Mouse (Mus musculus): ENCODE results near the gene Stag1.

Gene Stag1

DNA sequence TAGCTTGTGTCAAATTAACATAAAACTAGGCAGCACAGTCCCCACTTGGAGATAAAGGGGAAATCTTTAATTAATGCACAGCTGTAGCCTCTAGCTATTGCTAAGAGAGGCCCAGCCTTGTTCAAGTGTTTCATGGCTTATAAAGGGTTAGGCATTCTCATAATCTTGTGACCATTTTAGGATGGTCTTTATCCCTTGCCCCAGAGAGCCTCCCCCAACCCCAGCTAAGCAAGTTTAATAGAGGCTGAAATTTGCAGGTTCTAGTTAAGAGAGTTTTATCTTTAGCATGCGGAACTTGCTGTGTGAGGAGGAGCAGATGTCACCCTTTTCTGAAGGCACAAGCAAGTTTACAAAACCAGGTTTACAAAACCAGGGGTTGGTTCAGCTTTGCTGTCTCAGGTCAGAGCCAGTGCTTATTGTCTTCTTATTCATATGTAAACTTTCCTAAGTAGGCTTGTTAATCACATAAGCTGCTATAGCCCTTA, 365.9 kb downstream of the Stag1 start:
- no peak for DNase-seq (ENCODE audit: low spot score)

GRCm38 (mm10) chr9:100964106-100964505, 366.5 kb downstream of the Stag1 start:
- no peak for DNase-seq (ENCODE audit: low spot score)

- no peak for DNase-seq (ENCODE audit: low spot score)
These were observed 371.9 kb downstream of the Stag1 start for GRCm38 (mm10) chr9:100969461-100969860.

DNA sequence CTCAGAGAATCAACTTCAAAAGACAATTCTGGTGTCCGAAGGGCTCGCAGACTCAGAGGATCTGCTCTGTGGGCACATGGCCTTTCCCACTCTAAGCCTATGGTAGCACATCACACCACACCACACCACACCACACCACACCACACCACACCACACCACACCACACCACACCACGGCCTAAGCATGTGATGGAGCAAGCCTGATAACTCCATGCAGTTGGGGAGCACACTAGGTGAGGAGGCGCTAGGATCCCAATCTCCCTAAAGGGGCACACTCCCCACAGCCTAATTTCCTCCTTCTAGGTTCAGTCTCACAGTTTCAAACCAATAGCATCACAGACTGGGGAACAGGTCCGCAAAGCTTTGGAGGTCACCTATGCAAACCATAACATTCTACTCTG, 381.1 kb downstream of the Stag1 start:
- DNase-seq (ENCODE audit: low spot score) = no peak

DNA sequence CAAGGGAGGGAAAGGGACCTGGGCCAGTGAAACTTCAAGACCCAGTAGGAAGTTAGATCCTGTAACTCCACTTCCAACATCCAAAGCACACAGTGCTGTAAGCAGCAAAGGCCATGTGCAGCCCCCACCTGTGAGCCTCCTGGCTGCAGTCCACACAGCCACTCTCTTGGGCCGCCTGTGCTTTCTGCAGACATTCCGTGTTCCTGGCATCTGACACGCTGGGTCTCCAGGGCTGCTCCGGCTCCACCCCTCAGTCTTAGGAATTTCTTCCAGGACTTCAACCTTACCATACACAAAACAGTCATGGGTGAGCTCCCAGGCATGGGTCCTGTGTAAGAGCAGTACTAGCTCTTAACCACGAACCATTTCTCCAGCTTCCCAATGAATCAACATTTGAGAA, 381.7 kb downstream of the Stag1 start:
- DNase-seq (ENCODE audit: low spot score) = peak; percentile 13

DNA sequence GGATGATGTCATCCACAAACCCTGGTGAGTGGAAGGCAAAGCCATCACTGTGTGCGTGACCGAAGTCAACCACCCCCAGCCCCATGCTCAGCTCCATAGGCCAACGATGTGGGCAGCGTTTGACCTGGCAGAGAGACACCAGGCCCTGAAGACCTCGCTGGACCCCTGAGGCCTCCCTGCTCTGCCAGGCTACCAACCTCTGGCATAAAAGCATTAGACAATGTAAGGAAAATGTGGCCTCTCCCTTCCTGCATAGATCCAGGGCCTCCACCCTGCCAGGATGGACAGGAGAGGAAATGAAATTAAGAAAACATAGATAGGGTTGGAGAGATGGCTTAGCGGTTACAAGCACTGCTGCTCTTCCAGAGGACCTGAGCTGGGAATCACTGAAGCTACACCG, 385.2 kb downstream of the Stag1 start:
- no peak for DNase-seq (ENCODE audit: low spot score)

DNA sequence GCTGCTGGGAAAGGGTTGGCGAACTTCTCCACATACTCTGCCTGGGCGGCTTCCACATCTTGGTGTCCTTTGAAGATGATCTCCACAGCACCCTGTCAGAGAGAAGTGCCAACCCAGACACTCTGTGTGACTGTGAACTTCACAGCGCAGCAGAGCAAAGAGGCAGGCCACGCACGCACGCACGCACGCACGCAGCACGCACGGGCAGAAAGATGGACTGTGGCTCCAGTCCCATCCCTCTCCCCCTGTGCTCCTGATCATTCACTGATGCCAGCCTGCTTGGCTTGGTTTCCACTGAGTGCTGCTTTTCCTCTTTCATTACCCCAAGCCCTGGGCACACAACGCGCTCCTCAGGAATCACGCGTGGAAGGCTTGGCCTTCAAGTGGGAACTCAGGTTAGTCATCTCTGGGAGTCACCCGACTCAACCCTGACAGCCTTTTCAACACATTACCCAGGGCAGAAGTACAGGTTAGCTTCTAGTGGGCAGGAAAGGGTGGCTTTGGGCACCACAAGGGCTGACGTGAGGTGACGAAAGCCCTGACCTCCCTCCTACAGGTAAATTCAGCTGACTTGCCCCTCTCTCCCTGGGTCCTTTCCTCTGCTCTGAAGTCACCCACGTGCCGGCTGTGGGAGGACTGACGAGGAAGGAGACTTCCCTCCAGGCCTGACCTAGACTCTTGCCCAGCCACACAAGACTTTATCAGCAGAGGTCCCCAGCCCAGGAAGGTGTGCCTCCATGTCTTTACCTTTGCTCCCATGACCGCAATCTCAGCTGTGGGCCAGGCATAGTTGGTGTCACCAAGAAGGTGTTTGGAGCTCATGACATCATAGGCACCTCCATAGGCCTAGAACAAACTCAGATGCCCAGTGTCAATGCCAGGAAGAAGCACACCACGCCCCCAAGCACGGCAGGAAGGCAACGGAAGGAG, 387.0 kb downstream of the Stag1 start:
- DNase-seq (ENCODE audit: low spot score) = no peak

GRCm38 (mm10) chr9:100987006-100987405, 389.4 kb downstream of the Stag1 start:
- no peak for DNase-seq (ENCODE audit: low spot score)

DNA sequence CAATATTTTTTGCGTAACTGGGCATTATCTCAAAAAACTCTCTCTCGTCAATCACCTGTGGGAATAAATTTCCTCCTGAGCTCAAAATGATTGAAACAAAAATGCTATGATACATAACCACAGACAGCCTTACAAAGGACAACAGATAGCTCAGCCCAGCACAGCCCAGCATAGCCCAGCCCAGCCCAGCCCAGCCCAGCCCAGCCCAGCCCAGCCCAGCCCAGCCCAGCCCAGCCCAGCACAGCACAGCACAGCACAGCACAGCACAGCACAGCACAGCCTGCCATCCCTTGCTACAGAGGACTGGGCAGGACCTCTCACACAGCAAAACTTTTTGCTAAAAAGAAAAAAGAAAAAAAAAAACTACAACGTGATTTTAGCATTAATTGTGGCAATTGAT, 390.3 kb downstream of the Stag1 start:
- no peak for DNase-seq (ENCODE audit: low spot score)

- no peak for DNase-seq (ENCODE audit: low spot score)
These were observed 393.0 kb downstream of the Stag1 start for GRCm38 (mm10) chr9:100990609-100991008.

DNA sequence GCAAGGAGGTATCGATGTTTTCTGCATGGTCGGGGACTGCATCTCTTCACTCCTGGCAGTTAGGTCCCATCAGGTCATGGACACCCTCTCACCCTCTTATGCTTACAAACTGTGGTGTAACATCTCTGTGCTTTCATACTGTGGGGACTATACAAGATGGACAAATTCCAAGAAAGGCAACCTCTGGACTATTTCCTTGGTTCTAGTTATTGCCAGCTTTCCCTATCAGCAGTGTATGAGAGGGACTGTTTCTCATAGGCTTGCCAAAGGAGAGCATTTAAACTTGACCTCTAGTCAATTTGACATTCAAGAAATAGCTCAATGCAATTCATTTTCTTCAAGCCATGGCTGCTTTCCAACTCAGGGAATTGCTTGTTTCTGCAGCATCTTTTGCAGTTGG, 393.7 kb downstream of the Stag1 start:
- no peak for DNase-seq (ENCODE audit: low spot score)

- DNase-seq (ENCODE audit: low spot score) = no peak
These were observed 394.6 kb downstream of the Stag1 start for GRCm38 (mm10) chr9:100992191-100992590.

DNA sequence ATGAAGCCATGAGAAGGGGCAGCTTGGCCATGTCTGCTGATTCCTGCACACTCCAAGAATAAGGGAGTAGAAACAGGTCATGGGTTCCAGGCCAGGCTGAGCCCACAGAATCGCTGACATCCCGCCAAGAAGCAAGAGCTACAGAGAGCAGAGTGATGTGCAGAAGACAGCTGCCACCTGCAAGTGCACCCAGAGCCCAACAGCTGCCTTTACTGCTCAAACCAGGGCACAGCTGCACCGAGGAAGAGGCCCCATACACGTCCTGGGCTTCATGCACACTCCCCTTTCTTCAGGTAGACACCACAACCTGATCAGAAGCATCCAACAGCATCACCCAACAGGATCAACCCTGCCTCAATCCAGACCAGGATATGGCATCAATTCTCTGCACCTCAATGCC, 396.3 kb downstream of the Stag1 start:
- DNase-seq (ENCODE audit: low spot score) = no peak

GRCm38 (mm10) chr9:100997138-100997537, 399.5 kb downstream of the Stag1 start:
- DNase-seq (ENCODE audit: low spot score) = no peak

- DNase-seq (ENCODE audit: low spot score) = no peak
These were observed 404.5 kb downstream of the Stag1 start for GRCm38 (mm10) chr9:101002053-101002452.

DNA sequence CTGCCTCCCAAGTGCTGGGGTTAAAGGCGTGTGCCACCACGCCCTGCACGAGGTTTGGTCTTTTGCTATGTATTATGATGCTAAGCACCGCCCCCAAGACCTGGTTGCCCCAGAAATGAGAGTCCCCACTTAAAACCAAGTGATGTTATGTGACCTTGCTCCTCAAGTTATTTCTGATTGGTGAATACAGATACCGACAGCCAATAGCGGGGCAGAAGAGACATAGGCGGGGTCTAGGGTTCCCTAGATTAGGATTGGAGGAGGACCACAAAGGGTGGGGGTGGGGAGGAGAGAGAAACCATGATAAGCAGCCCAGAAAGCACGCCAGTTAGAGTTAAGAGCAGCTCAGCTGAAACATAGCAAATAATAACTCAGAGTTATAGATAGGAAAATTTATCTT, 405.2 kb downstream of the Stag1 start:
- DNase-seq (ENCODE audit: low spot score) = no peak

- DNase-seq (ENCODE audit: low spot score) = no peak
These were observed 405.7 kb downstream of the Stag1 start for GRCm38 (mm10) chr9:101003302-101003701.

- DNase-seq (ENCODE audit: low spot score) = no peak
These were observed 408.3 kb downstream of the Stag1 start for GRCm38 (mm10) chr9:101005866-101006265.

All from MN1 (cell line).